Mouse (Mus musculus) kidney, postnatal 10 days (tissue): ENCODE measurements at regions not wholly inside any gene's neighbourhood (a gene's known extent, or its start where the extent isn't known, plus 50 kb on each side); places are given as distances from the start of the nearest gene placed in this dataset.

Experiments
- DNase-seq: peaks from one replicate; pipeline ENCODE4 v3.0.0; 2021; ENCODE audit warnings: mixed read lengths

DNA sequence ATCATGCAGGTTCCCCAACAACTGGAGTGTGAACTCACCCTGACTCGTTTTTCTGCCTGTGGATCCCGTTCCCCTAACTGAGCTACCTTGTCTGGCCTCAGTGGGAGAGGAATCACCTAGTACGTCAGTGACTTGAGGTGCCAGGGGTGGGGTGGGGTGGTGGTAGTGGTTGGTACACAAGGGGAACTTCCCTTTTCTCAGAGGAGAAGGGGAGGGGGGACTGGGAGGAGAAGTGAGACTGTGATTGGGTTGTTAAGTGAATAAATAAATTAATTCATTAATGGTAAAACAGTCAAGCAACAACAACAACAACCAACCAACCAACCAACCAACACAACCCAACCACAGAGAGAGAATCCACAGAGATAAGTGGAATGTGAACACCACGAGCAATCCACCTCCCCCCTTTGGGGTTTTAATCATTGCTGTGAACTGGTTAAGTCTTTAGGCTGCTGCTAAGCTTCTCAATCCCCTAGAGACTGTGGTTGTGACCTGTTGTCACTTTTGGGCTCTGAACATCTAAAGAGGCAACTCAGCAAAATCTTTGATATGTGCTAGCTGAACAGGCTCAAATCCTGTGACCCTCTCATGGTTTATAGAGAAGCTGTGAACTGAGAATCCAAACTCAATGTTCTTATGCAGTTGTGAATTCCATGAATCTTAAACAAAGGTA is 111.0 kb upstream of the Fbxo11 start:
- no peak for DNase-seq

DNA sequence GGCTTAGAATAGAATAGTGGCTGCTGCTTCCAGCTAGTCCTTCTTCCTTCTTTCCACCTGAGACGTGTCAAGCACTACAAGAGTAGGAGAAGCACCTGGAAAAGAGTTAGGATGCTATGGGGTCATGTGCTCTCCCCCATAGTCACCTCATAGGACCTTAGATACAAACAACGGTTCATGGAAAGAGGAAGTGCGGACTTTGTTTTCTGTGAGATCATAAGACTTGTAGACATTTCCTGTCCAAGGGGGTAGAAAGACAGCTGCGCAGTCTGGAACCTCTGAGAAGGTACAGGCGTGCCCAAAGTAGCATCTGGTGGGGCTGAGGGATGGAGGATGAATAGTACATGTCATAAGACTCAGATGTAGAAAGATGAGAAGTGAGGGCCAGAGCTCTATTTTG is 125.6 kb upstream of the Fbxo11 start:
- DNase-seq: no peak

DNA sequence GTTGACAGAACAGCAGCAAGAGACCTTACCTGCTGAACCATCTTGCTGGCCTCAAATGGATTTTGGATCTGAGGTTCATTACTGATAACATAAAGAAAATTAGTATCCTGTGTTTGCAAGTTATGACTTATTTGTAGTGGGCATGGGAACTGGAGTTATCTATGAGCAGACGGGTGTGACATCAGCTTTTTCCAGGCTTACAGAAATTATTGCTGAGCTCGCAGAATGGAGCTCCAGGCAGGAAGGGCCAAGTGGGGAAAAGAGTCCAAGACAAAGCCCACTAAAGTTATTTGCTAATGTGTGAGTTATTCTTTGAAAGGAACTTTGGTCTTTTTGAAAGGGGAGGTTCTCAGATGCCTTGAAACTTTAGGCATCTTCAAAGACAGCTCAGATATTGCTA is 126.4 kb upstream of the Fbxo11 start:
- DNase-seq: no peak

DNA sequence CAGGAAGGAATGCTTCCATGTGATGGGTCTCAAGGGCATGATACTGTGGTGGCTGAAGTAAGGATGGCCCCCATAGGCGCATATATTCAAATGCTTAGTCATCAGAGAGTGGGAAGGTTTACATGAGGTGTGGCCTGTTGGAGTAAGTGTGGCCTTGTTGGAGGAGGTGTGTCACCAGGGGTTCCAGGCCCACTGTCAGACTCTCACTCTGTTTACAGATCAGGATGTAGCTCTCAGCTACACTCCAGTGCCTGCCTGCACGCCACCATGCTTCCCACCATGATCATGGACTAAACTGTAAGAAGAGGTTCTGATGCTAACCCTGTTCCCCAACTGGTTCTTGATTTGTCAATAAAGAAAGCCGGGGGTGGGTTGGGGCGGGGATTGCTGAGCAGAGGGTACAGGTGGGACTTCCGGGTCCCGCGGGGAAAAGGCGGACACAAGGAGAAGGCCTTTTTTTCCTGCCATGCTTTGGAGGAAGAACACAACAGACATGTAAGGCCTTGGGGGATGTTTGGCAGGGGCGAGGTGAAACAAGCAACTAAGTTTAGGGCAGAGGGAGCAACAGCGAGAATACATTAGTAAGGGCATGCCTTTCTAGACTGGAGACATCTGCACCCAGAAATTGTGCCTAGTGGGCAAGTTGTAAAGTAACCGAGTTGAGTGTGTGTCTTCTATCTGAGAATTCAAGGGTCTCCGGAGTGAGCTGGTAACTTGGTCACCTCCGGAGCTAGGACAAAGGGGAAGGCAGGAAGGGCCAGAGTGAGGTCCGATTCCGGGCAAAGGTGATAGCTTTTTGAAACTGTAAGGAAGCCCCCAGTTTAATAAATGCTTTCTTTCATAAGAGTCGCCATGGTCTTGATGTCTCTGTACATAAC is 127.1 kb upstream of the Fbxo11 start:
- DNase-seq: no peak

DNA sequence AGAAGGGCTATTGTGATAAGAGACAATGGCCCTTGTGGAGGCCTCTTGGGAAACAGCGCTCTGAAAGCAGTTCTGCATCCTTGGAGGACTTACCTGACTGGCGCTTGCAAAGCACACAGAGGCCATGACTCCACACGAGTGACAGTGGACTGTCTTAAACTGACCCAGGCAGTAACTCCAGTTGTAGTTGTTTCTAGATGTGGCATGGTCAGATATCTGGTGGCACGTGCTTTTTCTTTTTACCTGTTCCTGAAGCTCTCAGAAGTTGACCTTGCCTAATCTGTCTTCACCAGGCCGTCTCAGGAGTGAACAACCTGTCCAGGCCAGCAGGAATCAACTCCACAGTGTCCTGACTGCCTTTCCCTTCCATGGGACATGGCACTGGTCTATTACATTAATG is 129.6 kb upstream of the Fbxo11 start:
- no peak for DNase-seq

DNA sequence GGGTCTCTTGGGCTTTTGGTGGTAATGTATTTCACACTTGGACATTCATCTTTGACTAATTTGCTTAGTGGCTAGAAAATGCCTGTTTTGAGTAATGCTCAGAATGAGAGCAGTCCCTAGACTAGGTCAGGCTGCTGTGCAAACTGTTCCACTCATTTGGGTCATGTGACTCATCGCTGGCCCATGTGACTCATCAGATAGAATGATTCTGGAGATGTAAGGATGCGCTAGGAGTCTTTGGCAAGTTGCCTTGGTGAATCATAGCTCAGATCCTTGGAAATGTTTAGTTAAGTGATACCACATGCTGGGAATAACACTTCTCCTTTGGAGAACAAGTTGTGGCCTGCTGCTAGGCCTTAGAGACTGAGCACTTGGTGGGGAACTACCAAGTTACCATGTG is 130.2 kb upstream of the Fbxo11 start:
- no peak for DNase-seq

DNA sequence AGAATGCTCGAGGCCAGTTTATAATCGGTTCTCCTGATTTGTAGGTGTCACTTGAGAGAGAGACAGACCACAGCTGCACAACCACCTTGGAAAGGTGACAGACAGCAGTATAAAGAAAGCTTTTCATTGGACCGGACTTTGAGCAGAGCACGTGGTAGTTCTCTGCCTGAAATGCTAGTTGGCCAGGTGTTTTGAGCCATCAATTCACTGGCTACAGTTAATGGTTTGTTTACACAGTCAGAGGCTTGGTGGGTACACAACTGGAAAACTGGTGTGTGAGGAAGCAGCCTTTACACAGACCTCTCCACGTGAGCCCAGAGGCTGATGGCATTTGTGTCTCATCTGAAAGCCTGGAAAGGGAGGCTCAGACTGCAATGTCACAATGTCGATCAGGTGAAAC is 130.8 kb upstream of the Fbxo11 start:
- DNase-seq: no peak

DNA sequence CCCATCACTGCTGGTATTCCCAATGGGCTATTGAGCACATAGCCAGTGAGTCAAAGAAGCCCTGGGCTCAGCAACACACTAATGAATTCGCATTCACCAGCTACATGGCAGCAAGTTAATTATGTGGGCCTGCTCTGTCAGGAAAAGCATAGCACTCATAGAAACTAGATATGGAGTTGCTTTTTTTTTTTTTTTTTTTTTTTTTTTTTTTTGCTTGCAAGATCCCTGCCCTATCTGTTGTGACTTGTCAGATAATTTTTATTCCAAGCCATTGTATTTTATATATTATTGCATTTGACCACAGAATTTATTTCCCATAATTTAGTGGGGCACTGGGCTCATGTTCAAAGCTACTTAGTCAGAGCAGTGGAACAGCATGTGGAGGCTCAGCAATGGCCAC is 131.2 kb upstream of the Fbxo11 start:
- no peak for DNase-seq

DNA sequence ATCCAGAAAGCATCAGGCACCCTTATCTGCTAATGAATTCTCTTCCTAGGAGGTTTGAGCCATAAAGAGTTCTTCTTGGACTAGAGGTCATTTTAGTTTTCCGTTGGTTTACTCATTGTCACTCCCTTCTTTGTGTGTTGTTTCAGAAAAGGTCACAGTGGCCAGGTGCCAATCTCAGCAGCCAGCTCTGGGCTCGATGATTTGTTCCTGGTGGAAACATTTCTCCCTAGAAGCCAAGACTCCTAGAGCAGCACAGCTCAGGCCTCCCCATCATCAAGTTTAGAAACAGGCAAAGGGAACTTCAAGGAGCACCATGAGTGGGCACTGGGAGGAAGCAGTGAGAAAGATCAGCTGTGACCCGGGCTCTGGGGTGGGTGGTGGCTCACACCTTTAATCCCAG is 132.3 kb upstream of the Fbxo11 start:
- no peak for DNase-seq

DNA sequence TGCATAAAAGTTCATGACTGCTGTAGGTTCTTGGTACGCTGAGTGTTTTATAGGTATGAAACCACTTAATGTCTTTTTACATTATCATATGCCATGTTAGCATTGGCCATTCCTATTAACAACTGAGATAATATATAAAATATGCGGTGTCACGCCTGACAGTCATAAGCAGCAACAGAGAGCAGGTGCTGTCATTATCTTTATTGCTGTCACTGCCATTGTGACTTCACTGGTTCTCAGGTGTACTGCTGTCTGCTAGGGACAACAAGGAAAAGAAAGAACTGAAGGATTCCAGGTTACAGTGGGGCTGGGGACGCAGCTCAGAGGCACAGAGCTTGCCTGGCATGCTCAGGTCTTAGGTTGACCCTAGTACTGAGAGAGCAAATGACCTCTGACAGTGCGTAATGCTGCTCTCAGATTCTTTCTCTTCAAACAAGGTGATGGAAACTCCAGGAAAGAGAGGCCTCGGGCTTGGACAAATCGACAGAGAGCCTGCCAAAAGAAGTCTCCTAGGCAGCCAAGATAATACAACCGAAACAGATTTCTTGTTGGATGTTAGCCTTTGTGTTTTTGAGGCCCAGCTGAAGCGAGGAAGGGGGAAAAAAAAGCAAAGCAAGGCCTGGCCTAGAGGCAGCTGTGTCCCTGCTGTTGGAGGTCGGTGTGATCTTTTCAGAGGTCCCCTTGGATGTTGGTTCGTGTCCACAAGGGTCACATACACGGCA is 136.3 kb upstream of the Fbxo11 start:
- DNase-seq: no peak

DNA sequence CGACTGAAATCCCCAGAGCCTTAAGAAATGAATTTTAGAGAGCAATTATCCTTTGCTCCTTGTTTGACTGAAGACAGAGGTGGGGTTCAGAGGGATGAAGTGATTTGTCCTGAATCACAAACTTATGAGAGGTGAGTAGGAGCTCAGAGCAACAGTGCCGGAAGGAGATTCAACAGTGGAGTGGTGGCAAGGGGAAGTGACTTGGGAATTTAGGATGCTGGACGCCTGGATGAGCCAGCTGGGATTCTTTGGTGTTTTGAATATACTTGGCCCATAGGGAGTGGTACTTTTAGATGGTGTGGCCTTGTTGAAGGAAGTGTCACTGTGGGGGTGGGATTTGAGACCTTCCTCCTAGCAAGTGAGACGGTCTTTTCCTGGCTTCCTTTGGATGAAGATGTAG is 137.1 kb upstream of the Fbxo11 start:
- DNase-seq: no peak

DNA sequence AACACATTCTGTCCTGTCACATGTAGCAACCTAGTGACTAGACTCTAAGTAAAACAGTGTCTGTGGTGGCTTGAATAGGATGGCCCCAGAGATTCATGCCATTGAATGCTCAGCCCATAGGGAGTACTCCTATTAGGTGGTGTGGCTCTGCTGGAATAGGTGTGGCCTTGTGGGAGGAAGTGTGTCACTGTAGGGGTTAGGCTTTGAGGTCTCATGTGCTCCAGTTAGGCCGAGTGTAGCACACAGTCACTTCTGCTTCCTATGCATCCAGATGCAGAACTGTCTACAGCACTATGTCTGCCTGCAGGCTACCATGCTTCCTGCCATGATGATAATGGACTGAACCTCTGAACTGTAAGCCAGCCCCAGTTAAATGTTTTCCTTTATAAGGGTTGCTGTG is 144.5 kb upstream of the Fbxo11 start:
- DNase-seq: no peak

DNA sequence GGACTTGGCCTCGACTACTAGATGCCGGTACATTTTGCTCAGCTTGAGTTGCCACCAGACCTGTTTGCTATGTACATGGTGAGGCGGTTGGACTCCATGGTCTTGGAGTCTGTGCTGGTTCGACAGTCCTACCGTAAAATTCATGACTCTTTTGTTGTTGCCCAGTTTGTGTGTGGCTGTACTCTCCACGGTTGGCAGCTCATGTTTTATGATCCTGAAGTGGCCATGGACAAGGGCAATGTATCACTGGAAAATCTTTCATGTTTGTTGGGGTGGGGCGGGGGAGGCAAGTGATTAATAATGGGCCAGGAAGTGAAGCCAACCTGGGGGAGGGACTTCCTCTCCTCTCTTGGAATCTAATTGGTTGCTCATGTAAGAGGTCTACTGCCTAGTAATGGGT is 147.0 kb upstream of the Fbxo11 start:
- no peak for DNase-seq

DNA sequence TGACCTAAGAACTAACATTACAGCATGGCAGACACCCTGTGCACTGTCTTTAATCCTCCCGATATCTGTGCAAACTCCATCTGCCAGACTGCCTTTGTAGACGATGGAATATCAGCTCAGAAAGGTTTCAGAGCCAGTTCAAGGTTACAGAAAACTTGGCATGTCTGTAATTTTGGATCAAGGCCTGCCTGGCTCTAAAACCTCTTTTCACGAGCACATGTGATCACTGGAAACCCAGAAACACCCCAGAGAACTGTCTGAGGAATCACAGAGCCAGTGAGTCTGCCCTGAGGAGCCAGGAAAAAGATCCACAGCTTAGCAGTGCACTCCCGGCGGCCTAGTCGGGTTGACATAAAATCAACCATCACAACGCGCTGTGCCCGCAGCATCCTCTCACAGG is 149.7 kb upstream of the Fbxo11 start:
- DNase-seq: no peak

DNA sequence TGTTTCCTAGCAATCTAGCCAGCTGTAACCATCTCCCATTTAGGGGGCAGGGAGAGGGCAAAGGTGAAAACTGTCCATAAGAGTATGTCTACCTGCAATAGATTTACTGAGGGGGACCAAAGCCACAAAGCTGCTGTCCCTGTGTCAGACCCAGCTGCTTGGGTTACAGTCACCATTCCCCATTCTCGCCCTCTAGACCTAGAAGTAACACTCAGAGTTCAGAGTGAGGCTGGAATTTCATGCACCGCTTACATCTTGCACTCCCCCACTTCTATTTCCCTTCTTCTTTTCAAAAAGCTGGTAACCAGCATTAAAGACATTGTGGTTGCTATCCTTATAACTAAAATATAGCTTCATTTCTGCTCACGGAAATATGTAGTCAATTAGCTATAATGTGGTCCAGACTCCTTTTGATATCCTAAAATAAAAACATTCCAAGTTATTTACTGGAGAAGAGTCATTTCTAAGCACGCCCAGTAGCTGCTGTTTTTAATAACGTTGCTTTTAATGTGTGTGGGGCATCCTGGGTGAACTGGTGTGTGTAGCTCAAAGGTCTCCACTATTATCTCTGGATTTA is 157.4 kb upstream of the Fbxo11 start:
- no peak for DNase-seq

DNA sequence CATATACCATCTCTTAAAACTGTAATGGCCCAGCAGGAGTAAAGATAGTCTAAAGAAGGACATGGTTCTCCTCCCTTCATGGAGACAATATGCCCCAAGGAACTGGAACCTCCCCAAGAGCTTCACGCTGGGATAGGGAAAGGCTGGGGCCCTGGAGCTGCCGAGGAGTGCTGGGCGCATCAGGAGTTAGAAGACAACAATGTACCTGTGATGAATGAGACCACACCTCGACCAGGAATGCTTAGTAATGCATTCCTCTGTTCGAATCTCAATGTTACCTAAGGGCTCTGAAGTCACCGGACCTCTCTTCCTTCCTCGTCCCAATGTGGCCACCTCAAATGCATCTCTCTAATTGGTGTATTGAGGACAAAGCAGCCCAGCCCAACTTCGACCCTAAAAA is 175.4 kb upstream of the Fbxo11 start:
- DNase-seq: no peak

DNA sequence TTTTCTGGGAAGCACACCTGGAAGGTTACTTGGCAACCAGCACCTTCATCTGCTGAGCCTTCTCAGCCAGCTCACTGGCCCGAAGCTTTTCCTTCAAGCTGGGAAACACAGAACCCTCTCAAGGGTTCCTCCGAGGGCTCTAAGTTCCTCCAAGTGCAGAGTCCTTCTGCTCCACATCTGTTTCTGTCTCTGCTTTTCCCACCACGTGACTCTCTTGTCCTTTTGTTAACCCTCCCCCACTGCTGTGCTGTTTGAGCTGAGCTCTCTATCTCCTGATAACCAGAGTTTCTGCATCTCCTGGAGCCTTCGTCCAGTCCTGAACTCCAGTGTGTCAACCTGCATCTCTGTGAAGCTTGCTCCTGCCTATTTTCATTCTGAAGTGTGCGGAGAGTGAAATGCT is 183.5 kb upstream of the Fbxo11 start:
- DNase-seq: no peak

DNA sequence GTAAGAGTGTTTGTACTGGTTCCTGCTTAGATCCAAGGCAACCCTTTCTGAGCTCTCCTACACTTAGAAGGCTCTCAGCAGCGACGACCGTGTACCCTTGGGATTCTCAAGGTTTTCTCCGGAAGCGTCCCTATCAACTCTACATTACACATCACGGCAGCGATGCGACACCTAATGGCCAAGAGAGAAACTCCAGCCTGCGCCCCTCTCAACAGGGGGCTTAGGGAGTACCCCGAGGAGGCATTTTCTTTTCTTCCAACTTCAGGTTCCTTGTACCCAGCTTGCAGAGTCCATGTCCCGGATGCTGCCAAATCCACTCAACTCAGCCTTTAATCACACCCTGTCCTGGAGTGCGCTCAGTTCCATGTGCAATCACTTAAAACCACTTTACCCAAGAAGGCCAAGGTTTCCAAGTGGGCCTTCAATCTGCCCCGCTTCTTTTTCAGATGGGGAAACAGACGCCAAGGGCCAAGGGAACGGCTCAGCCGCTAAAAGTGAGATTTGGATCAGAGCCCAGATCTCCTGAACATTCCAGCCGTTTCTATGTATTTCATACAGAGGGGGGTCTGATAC is 186.9 kb upstream of the Fbxo11 start:
- peak; percentile 80 for DNase-seq

DNA sequence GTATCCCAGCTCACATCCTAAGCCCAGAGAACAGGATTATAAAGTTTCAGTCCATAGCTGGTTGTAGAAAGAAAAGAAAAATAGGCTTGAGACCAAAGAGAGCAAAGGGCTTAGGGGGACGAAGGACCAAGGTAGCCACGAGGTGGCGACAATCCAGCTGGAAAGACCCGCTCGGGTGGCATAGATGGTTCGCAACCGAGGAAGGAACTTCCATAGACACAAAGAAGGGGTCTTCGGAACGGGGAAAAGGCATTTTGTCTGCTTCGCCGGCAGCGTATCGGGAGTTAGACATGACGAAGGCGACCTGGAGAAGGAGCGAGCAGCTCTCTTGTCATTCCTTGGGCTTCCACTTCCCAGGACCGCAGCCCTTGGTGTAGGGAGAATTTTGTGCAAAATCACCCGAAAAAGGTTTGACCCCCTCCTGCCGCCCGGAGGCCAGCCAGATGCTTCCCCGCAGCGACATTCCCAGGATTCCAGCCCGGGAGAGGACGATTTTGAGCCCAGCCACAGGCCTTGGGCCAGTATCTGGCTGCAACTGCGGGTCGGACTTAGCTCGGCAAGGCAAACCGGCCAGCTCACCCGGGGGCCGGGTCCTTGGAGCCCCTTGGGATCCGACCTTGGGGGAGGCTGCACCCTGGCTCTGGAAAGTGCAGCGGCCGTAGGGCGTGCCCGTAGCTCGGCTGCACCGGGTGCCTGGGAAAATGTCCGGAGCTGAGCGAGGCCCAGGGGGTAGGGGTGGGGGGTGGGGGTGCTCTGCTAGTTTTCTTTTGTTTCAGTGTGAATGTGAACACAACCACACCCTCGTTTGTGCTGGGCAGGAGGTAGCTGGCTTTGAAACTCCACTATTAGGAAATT is 184.5 kb upstream of the Foxn2 start:
- DNase-seq: peak; percentile 90

DNA sequence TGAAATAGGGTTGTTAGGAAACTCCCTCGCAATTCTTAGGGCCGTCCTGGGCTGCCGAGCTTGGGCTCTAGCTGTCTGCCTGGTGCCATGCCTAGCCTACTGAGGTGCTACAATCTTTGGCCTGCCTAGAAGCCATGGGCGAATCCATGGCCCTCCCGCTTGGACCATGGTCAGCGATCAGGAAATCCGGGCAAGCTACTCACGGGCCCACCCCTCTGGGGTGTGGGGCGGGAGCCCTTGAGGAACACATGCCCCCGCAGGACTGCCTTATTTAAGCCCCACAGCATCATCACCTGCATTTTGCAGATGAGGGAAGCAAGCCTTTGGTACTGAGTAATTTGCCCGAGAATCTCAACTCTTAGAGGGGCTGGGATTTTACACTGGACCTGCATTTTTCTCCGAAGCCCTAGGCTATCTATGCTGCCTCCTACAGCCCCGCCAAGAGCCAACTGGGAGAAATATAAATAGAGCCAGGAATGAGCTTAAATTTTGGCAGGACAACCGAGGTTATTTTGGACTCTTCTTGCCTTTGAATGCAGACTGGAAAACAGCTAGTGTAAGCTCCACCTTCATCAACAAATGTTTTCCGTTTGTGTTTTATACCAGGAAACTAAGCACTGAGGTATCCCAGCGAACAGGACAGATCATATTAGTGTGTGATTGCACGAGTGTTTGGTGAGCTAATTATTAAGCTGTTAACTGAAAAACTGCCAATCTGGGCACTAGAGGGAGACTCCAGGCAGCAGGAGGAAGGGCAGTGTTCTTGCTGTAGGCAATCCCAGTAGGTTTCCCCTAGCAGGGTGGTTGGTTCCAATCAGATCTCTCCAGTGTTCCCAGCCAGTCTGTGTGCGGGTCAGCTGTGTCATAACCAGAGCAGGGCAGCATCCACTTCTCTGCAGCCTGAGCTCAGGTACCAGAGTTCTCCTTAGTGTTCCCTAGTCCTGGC is 183.6 kb upstream of the Foxn2 start:
- peak; percentile 78 for DNase-seq

DNA sequence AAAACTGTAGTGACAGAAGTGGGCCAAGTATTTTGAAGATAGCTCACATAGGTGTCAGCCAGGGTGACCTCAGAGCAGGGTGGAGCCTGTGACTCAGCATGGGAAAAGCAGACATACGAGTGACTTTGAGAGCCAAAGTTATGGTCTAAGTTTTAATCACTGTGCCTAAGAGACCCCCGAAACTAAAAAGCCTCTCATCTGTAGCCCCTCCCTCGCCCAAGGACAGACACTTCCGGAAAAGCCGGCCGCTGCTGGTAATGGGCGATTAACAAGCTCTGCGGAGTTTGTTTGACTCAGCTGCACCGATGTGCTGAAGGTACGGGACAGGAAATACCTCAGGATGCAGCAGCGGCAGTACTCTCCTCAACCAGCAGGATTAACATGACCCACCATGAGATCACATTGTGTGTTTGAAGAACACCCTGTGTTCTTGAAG is 182.1 kb upstream of the Foxn2 start:
- DNase-seq: no peak
